8 mouse cellular contexts compared by ENCODE assay signal in the genomic region with DNA sequence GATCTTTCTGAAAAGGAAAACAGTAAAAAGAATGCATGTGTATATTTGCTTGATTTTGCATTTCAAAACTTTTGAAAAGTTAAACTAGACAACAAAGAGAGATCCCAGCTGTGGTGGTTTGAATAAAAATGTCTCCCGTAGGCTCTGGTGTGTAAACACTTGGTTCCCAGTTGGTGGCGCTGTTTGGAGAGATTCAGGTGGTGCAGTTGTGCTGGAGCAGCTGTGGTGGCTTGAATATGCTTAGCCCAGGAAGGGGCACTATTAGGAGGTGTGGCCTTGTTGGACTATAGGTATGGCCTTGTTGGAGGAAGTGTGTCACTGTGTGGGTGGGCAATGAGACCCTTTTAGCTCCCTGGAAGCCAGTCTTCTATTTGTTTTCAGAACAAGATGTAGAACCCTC. TPM values are rescaled to one million over a fixed set of nuclear protein-coding genes. Genes with fewer than 3 reads are reported as not detected.
DNase-seq lines count a peak whose midpoint lies in the region; ATAC-seq and TF ChIP-seq lines count a peak whose summit lies in the region.

No protein-coding gene starts in this region.

- no peaks in the 10 kb centered on the region for H3K27me3 ChIP-seq in testis, adult 2 months (ENCODE audit: control insufficient read depth, insufficient read depth, low read length)

- no peaks in the 10 kb centered on the region for H3K4me1 ChIP-seq in testis, adult 2 months (ENCODE audit: control insufficient read depth, insufficient read depth, low read length)

- peak; percentile 65 for DNase-seq in adrenal gland, postnatal 14 days
- no peak for DNase-seq in adrenal gland, adult 8-10 months
- DNase-seq in testis, postnatal 14 days (ENCODE audit: low spot score): no peak
- DNase-seq in left cerebral cortex, adult 18-20 months (ENCODE audit: low spot score in 2 of 2): no peak
- no peak for DNase-seq in neural tube, embryonic 10.5 days (ENCODE audit: extremely low spot score, low spot score)
- no peak for DNase-seq in right cerebral cortex, postnatal 10 days (ENCODE audit: low spot score in 2 of 2)

- no peak overlapping the region for H3K27ac ChIP-seq in testis, adult 2 months (ENCODE audit: control insufficient read depth, insufficient read depth, low read depth, low read length)

- no peak for TF ChIP-seq POLR2A in testis, adult 2 months (IDR thresholded peaks at IDR 0.05; ENCODE audit: control insufficient read depth, low read depth, low read length)

- ATAC-seq in megakaryocyte, adult 5-6 weeks (ENCODE audit: poor library complexity, severe bottlenecking): 0 out of 2 replicates have a peak, but pooled peaks have one; percentile 23

- H3K4me3 ChIP-seq in testis, adult 2 months (ENCODE audit: control insufficient read depth, low read depth, low read length): no peak overlapping the region

- peak; percentile 25; the same call in 1 of the 2 replicates for TF ChIP-seq CTCF in testis, adult 2 months (IDR thresholded peaks at IDR 0.05; ENCODE audit: control insufficient read depth, insufficient read depth, insufficient replicate concordance, low read depth, low read length)

- H3K36me3 ChIP-seq in testis, adult 2 months (ENCODE audit: control insufficient read depth, insufficient read depth, low read length): no peaks in the 10 kb centered on the region

RNA-seq across cellular contexts. Expression of gene Pole2, which starts 1.3 kb away (rescaled TPM):
- total RNA-seq in adrenal gland, postnatal 14 days (2021): 5.3 and 5.7 TPM in 2 replicates
- total RNA-seq in adrenal gland, adult 8-10 months (2022): 1 to 10 TPM; 1.9 to 2.6 (median 2.4) TPM
- 46.0 and 63.4 TPM in 2 replicates for polyA plus RNA-seq in testis, adult 2 months (2012; rRNA removed)
- total RNA-seq in megakaryocyte, adult 5-6 weeks (2015): 35.6 and 50.8 TPM in 2 replicates
- total RNA-seq in megakaryocyte, adult 5-6 weeks (2017): 22.5 and 31.2 TPM in 2 replicates
- under 1 TPM; 0.21 to 0.56 TPM for total RNA-seq in left cerebral cortex, adult 18-20 months (2021)

RNA-seq across cellular contexts. Expression of gene Klhdc1, which starts 11.7 kb away (rescaled TPM):
- 7.8 and 10.0 TPM in 2 replicates for total RNA-seq in adrenal gland, postnatal 14 days (2021)
- total RNA-seq in adrenal gland, adult 8-10 months (2022): 10 to 100 TPM in 1 of 4 experiments, 1 to 10 TPM in 3; 5.8 to 10.7 (median 8.9) TPM
- 66.4 and 82.1 TPM in 2 replicates for polyA plus RNA-seq in testis, adult 2 months (2012; rRNA removed)
- total RNA-seq in megakaryocyte, adult 5-6 weeks (2015): 0.91 and 3.5 TPM in 2 replicates
- total RNA-seq in megakaryocyte, adult 5-6 weeks (2017): 2.9 and 5.1 TPM in 2 replicates
- total RNA-seq in left cerebral cortex, adult 18-20 months (2021): 10 to 100 TPM; 22.6 to 23.5 TPM

RNA-seq across cellular contexts. Expression of gene Gm49384, which starts 25.2 kb away (rescaled TPM):
- total RNA-seq in adrenal gland, postnatal 14 days (2021): 3.9 and 4.4 TPM in 2 replicates
- total RNA-seq in adrenal gland, adult 8-10 months (2022): 1 to 10 TPM; 3.6 to 7.2 (median 5.3) TPM
- 0.11 and 0.20 TPM in 2 replicates for polyA plus RNA-seq in testis, adult 2 months (2012; rRNA removed)
- 8.8 and 19.8 TPM in 2 replicates for total RNA-seq in megakaryocyte, adult 5-6 weeks (2015)
- total RNA-seq in megakaryocyte, adult 5-6 weeks (2017): 8.3 and 12.8 TPM in 2 replicates
- total RNA-seq in left cerebral cortex, adult 18-20 months (2021): 1 to 10 TPM; 3.3 to 4.1 TPM

RNA-seq across cellular contexts. Expression of gene Dnaaf2, which starts 31.0 kb away (rescaled TPM):
- 1.0 and 1.7 TPM in 2 replicates for total RNA-seq in adrenal gland, postnatal 14 days (2021)
- 1 to 10 TPM in 3 of 4 experiments, under 1 TPM in 1; 0.94 to 2.2 (median 1.5) TPM for total RNA-seq in adrenal gland, adult 8-10 months (2022)
- 22.3 and 28.3 TPM in 2 replicates for polyA plus RNA-seq in testis, adult 2 months (2012; rRNA removed)
- 3.7 and 4.4 TPM in 2 replicates for total RNA-seq in megakaryocyte, adult 5-6 weeks (2015)
- 3.5 and 7.2 TPM in 2 replicates for total RNA-seq in megakaryocyte, adult 5-6 weeks (2017)
- 1 to 10 TPM; 1.4 to 1.8 TPM for total RNA-seq in left cerebral cortex, adult 18-20 months (2021)

RNA-seq across cellular contexts. Expression of gene Gm49383, which starts 32.3 kb away (rescaled TPM):
- 6.2 and 7.2 TPM in 2 replicates for total RNA-seq in adrenal gland, postnatal 14 days (2021)
- 1 to 10 TPM; 5.1 to 8.0 (median 5.8) TPM for total RNA-seq in adrenal gland, adult 8-10 months (2022)
- polyA plus RNA-seq in testis, adult 2 months (2012; rRNA removed): 0.11 TPM in 1 of 2 replicates, not detected in the other
- 1.8 and 4.7 TPM in 2 replicates for total RNA-seq in megakaryocyte, adult 5-6 weeks (2015)
- total RNA-seq in megakaryocyte, adult 5-6 weeks (2017): 18.6 and 18.8 TPM in 2 replicates
- total RNA-seq in left cerebral cortex, adult 18-20 months (2021): 1 to 10 TPM; 4.3 to 5.4 TPM
